Comparison of ENCODE assay signal across 11 mouse cellular contexts in the genomic region with DNA sequence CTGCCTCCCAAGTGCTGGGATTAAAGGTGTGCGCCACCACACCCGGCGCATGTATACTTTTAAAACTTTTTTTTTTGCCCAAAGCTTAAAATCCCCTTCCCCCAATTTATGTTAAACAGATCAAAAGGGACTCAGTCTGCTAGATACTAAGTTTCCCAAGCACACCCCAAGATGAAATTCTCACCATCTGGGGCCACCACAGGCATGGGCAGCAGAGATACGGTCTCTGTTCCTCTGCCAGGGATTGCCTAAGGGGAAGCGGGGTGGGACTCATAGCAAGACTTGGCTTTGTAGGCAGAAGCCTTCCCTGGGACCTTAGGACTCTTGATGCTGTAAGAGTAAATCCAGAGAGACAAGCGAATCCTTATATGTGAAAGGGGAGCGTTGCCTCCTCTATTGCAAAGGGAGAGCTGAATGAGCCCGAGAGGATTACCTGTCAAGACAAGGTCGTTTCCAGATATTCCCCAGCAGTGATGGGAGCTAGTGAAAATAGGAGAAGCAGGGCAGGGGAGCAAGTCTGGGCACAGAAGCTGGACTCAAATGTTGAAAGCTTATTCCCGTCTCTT. TPM values are rescaled to one million over a fixed set of nuclear protein-coding genes. Genes with fewer than 3 reads are reported as not detected.
DNase-seq lines count a peak whose midpoint lies in the region; ATAC-seq and TF ChIP-seq lines count a peak whose summit lies in the region.
"Had no signal": no experiment of that assay in that cellular context is flagged by ENCODE, and none has a peak within 500 bp of the region (broad histone marks: within the 10 kb centered on the region; RNA-seq: fewer than 3 reads in every experiment).

No protein-coding gene starts in this region.

- DNase-seq in kidney, adult 2 months: no peak
- no peak for DNase-seq in kidney, adult 8-10 months
- DNase-seq in MEL-GATA-1-ER (ENCODE audit: extremely low read depth, low read depth): peak; percentile 26
- no peak for DNase-seq in right cerebral cortex, postnatal 14 days
- DNase-seq in left cerebral cortex, postnatal 25 days (ENCODE audit: low spot score in 2 of 2): no peak
- DNase-seq: gastrocnemius, postnatal 14 days; layer of hippocampus, adult 9-11 months; right cerebral cortex, adult 18-20 months had no signal

- 0 out of 2 replicates have a peak overlapping the region, but pooled peaks have one; percentile 3 for H3K4me3 ChIP-seq in kidney, adult 2 months (ENCODE audit: insufficient read depth, low read depth, low read length)
- H3K4me3 ChIP-seq in embryonic facial prominence, embryonic 12.5 days: peak overlapping the region; percentile 46; the same call in 1 of the 2 replicates
- H3K4me3 ChIP-seq in midbrain, embryonic 12.5 days: no peak overlapping the region
- H3K4me3 ChIP-seq: erythroblast, embryonic 14.5 days had no signal

- TF ChIP-seq CTCF in kidney, adult 2 months (conservative IDR thresholded peaks at IDR 0.05; ENCODE audit: insufficient read depth, insufficient read length, low read depth, low read length): no peak

- H3K27ac ChIP-seq in kidney, adult 2 months (ENCODE audit: insufficient read depth, low read depth, low read length): no peak overlapping the region
- no peak overlapping the region for H3K27ac ChIP-seq in embryonic facial prominence, embryonic 12.5 days
- no peak overlapping the region for H3K27ac ChIP-seq in midbrain, embryonic 12.5 days (replicated peaks)

- no peaks in the 10 kb centered on the region for H3K27me3 ChIP-seq in kidney, adult 2 months (replicated peaks; ENCODE audit: control insufficient read depth, insufficient read depth, low read length)
- H3K27me3 ChIP-seq in embryonic facial prominence, embryonic 12.5 days: peaks cover 39% of the 10 kb centered on the region
- peaks cover 74% of the 10 kb centered on the region for H3K27me3 ChIP-seq in midbrain, embryonic 12.5 days

- H3K9me3 ChIP-seq in embryonic facial prominence, embryonic 12.5 days: no peaks in the 10 kb centered on the region
- H3K9me3 ChIP-seq in midbrain, embryonic 12.5 days: no peaks in the 10 kb centered on the region

- no peak overlapping the region for H3K9ac ChIP-seq in embryonic facial prominence, embryonic 12.5 days
- H3K9ac ChIP-seq in midbrain, embryonic 12.5 days (replicated peaks): no peak overlapping the region

- H3K4me1 ChIP-seq in kidney, adult 2 months (ENCODE audit: control insufficient read depth, insufficient read depth, low read length): no peaks in the 10 kb centered on the region
- H3K4me1 ChIP-seq in embryonic facial prominence, embryonic 12.5 days: no peaks in the 10 kb centered on the region; the same call in 1 of the 2 replicates
- H3K4me1 ChIP-seq in midbrain, embryonic 12.5 days: peaks cover 26% of the 10 kb centered on the region

- no peak for ATAC-seq in embryonic facial prominence, embryonic 12.5 days (ENCODE audit: insufficient number of reproducible peaks, insufficient read depth, low FRiP score, low TSS enrichment)
- no peak for ATAC-seq in midbrain, embryonic 12.5 days (ENCODE audit: low FRiP score, low read depth)

- intact Hi-C loops in left cerebral cortex, postnatal 25 days (cut with DNase I): no loop called here

- TF ChIP-seq POLR2A in kidney, adult 2 months (IDR thresholded peaks at IDR 0.05; ENCODE audit: low read depth, low read length): no peak

- no peaks in the 10 kb centered on the region for H3K36me3 ChIP-seq in kidney, adult 2 months (ENCODE audit: control insufficient read depth, insufficient read depth, low read length)
- H3K36me3 ChIP-seq in embryonic facial prominence, embryonic 12.5 days: no peaks in the 10 kb centered on the region
- H3K36me3 ChIP-seq in midbrain, embryonic 12.5 days: no peaks in the 10 kb centered on the region

- H3K4me2 ChIP-seq in embryonic facial prominence, embryonic 12.5 days (replicated peaks): no peak overlapping the region
- peak overlapping the region; percentile 97; the same call in 1 of the 2 replicates for H3K4me2 ChIP-seq in midbrain, embryonic 12.5 days (replicated peaks)

- WGBS in kidney, adult 2 months: 88% methylated on average over 10 of the region's 10 CpGs
- 63% methylated on average over 10 of the region's 10 CpGs for WGBS in embryonic facial prominence, embryonic 12.5 days
- 58% methylated on average over 10 of the region's 10 CpGs for WGBS in midbrain, embryonic 12.5 days

RNA-seq across cellular contexts. Expression of a gene that starts 1.3 kb away (rescaled TPM):
- 4.3 TPM in 2 replicates for polyA plus RNA-seq in kidney, adult 2 months (2012; rRNA removed)
- 2.9 and 3.2 TPM in 2 replicates for polyA plus RNA-seq in embryonic facial prominence, embryonic 12.5 days (2016; fragmentation: Nextera tagmentation; extraction: Ambion mirVana)
- polyA plus RNA-seq in midbrain, embryonic 12.5 days (2016; fragmentation: Nextera tagmentation; extraction: Ambion mirVana): 2.1 and 3.3 TPM in 2 replicates
- total RNA-seq in left cerebral cortex, postnatal 25 days (2021): 1 to 10 TPM; 3.9 to 4.3 TPM
- polyA plus RNA-seq: erythroblast, embryonic 14.5 days had no signal

RNA-seq across cellular contexts. Expression of a gene that starts 11.3 kb away (rescaled TPM):
- polyA plus RNA-seq in kidney, adult 2 months (2012; rRNA removed): 7.2 and 13.8 TPM in 2 replicates
- 14.5 and 15.5 TPM in 2 replicates for polyA plus RNA-seq in embryonic facial prominence, embryonic 12.5 days (2016; fragmentation: Nextera tagmentation; extraction: Ambion mirVana)
- 13.3 and 17.0 TPM in 2 replicates for polyA plus RNA-seq in midbrain, embryonic 12.5 days (2016; fragmentation: Nextera tagmentation; extraction: Ambion mirVana)
- 10 to 100 TPM; 48.4 to 65.7 TPM for total RNA-seq in left cerebral cortex, postnatal 25 days (2021)

RNA-seq across cellular contexts. Expression of a gene that starts 24.1 kb away (rescaled TPM):
- polyA plus RNA-seq in kidney, adult 2 months (2012; rRNA removed): 0.11 and 0.14 TPM in 2 replicates
- 0.45 and 0.60 TPM in 2 replicates for polyA plus RNA-seq in embryonic facial prominence, embryonic 12.5 days (2016; fragmentation: Nextera tagmentation; extraction: Ambion mirVana)
- polyA plus RNA-seq in midbrain, embryonic 12.5 days (2016; fragmentation: Nextera tagmentation; extraction: Ambion mirVana): 0.29 TPM in 1 of 2 replicates, not detected in the other
- total RNA-seq in left cerebral cortex, postnatal 25 days (2021): not detected
- total RNA-seq: gastrocnemius, postnatal 14 days had no signal
- polyA plus RNA-seq: erythroblast, embryonic 14.5 days had no signal

RNA-seq across cellular contexts. Expression of a gene that starts 32.3 kb away (rescaled TPM):
- not detected in 2 replicates for polyA plus RNA-seq in kidney, adult 2 months (2012; rRNA removed)
- 0.06 and 0.09 TPM in 2 replicates for polyA plus RNA-seq in embryonic facial prominence, embryonic 12.5 days (2016; fragmentation: Nextera tagmentation; extraction: Ambion mirVana)
- not detected in 2 replicates for polyA plus RNA-seq in midbrain, embryonic 12.5 days (2016; fragmentation: Nextera tagmentation; extraction: Ambion mirVana)
- under 1 TPM in 1 of 2 experiments, not detected in 1; 0.18 TPM for total RNA-seq in left cerebral cortex, postnatal 25 days (2021)
- total RNA-seq: gastrocnemius, postnatal 14 days had no signal
- polyA plus RNA-seq: erythroblast, embryonic 14.5 days had no signal

RNA-seq across cellular contexts. Expression of a gene that starts 52.6 kb away (rescaled TPM):
- 1.4 and 1.8 TPM in 2 replicates for polyA plus RNA-seq in kidney, adult 2 months (2012; rRNA removed)
- polyA plus RNA-seq in embryonic facial prominence, embryonic 12.5 days (2016; fragmentation: Nextera tagmentation; extraction: Ambion mirVana): 6.3 and 6.9 TPM in 2 replicates
- 13.6 and 13.9 TPM in 2 replicates for polyA plus RNA-seq in midbrain, embryonic 12.5 days (2016; fragmentation: Nextera tagmentation; extraction: Ambion mirVana)
- 100 to 1,000 TPM; 258 to 277 TPM for total RNA-seq in left cerebral cortex, postnatal 25 days (2021)
- polyA plus RNA-seq: erythroblast, embryonic 14.5 days had no signal
